1 mouse cellular context compared by ENCODE assay signal in the genomic region with DNA sequence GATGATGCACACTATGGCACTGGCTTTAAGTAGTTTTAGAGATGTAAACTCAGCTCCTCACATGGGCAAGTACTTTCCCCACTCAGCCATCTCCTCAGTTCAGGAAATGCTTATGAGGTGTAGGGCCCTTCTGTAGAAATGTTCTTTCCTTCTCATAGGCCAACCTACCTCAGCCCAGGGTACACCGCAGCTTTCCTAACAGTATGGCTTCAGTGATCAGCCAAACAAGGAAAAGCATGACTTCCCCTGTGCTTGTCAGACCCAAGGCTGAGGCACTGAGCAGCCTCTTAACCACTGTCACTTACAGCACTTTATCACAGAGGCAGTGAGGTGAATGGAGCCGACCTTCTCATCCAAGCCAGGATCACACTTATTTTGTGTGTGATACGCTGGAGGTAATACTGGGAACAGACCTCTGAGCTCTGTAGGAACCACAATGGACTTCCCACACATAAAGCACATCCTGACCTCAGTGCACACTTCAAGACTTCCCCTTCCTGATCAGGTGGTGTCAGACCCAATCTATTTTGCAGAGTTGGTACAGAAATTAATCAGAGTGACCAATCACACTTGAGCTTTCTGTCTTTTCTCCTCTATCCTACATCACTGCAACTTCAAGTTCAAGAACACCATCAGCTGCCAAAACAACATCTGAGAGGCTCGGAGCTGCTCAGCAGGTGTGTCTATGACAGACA.
A peak's percentile ranks its signal among the peaks of the same experiment; 100 is the strongest.
TF ChIP-seq lines count a peak whose summit lies in the region.

No protein-coding gene starts in this region.

TF ChIP-seq in CH12.LX, 34 proteins besides CTCF, POLR2A, EP300 and RAD21:
- TF ChIP-seq MEF2A (IDR thresholded peaks at IDR 0.05; ENCODE audit: borderline replicate concordance, low read depth, low read length) (no peak), ZKSCAN1 (IDR thresholded peaks at IDR 0.05; ENCODE audit: borderline replicate concordance, low read depth, low read length) (no peak), MAX (IDR thresholded peaks at IDR 0.05; ENCODE audit: low read length) (0 out of 2 replicates have a peak, but pooled peaks have one; percentile 25), BHLHE40 (IDR thresholded peaks at IDR 0.05; ENCODE audit: low read depth, low read length) (peak; percentile 47; the same call in 1 of the 2 replicates), JUND (conservative IDR thresholded peaks at IDR 0.05; ENCODE audit: low read depth, low read length) (0 out of 2 replicates have a peak, but pooled peaks have one; percentile 23), ETS1 (conservative IDR thresholded peaks at IDR 0.05; ENCODE audit: low read depth, low read length) (0 out of 2 replicates have a peak, but pooled peaks have one; percentile 26)
